Mouse (Mus musculus) ovary, adult 18-20 months (tissue): Measurements from ENCODE around the gene Smpd2.

Experiments used
- DNase-seq: peaks from one replicate; pipeline ENCODE4 v3.0.0; 2022; ENCODE audit warnings: low spot score, mixed read lengths

The Smpd2 gene

DNA sequence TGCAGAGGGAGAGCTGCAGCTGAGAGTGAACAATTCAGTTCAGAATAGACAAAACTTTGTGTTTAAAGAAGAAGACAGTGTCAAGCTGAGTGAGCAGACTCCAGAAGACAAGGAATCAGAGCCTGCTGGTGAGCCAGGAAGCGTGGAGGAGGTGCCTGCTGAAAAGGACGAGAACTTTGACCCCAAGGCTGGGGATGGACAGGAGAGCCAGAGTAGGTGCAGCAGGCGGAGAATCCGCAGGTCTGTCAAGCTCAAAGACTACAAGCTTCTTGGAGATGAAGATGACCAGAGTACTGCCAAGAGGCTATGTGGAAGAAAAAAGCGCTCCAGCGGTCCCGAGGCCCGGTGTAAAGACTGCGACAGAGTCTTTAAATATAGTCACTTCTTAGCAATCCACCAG, 38.5 kb downstream of the Smpd2 start:
- DNase-seq, result no peak

DNA sequence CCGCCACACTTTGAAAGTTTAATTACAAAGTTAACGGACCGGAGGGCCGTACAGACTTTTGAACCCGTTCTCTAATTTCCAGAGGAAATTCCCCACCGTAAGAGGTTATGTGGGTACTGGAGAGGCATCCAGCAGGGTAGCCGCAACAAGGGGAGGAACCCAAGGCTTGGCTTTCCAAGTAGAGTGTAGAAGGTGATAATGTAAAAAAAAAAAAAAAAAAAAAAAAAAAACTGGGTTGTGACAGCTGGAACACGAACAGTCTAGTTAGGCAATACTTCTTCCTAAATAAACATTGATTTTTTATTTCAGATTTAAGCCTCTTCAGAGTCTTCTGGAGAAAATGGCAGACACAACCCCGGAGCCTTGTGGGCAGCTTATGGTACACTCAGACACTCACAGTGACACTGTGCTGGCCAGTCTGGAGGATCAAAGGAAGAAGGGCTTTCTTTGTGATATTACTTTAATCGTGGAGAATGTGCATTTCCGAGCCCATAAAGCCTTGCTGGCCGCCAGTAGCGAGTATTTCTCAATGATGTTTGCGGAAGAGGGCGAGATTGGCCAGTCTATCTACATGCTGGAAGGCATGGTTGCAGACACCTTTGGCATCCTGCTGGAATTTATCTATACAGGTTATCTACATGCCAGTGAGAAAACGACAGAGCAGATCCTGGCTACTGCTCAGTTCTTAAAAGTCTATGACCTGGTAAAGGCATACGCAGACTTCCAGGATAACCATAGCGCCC, 39.2 kb downstream of the Smpd2 start:
- DNase-seq, result no peak

DNA sequence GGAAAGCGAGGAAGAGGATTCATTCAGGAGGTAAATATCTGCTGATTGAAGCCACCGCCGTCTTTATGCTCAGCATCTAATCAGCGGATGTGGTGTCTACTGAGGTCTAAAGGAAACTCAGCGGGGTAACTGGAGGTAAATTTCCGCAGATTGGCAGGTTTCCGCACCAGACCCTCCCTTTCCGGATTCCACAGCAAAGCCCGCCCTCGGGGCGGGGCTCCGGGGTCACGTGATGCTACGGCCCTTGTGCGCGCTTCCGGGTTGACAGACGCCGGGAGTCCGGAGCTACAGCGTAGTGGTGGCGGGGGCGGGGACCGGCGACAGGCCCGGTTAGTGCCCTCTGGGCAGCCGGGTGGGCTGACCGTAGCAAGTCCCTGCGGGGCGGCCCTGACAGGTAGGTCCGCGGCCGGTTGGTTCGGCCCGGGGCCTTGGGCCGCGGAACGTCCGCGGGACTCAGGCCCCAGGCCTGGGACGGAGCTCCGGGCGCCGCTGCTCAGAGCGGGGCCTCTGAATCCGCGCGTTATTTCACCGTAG, 40.0 kb downstream of the Smpd2 start, which contains the start of gene Zbtb24:
Gene Zbtb24 (plus strand): TSS at position 247 of the 534 bp plus-strand sequence.
- DNase-seq, result peak; percentile 86

DNA sequence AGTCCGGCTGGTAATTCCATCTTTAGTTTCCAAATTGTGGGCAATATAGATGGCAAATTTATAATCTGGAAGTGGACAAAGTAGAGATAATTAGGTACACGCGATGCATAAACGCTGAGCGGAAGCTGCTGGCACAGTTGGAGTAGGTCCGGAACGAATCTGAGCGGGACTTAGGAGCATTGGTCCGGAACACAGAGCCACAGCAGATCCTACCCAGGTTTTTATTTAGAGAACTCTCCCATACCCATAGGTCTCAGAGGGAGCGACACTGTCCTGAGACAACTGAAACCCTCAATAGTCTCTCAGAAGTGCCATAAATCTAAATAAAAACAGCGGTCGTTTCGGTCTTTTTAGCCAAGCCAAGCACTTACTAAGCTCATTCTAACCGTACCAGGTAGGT, 40.5 kb downstream of the Smpd2 start:
- DNase-seq, result no peak

DNA sequence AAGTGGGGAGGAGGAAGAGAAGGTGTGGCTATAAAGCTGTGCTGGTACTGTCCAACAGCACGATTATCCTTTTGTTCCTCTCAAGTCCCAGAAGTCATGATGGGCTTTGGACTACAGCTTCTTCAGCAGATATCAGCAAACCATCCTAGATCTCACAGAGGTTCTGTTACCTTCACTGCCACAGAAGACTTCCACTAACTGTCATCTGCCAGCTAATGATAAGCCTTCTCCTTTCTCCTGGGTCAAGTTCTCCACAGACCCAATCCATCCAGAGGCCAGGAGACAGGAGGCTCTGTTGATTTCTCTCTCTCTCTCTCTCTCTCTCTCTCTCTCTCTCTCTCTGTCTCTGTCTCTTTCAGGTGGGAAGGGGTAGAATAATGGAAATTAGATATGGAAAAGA, 42.0 kb downstream of the Smpd2 start:
- DNase-seq, result no peak
